Mouse (Mus musculus): ENCODE data around the gene Hdlbp.

DNA sequence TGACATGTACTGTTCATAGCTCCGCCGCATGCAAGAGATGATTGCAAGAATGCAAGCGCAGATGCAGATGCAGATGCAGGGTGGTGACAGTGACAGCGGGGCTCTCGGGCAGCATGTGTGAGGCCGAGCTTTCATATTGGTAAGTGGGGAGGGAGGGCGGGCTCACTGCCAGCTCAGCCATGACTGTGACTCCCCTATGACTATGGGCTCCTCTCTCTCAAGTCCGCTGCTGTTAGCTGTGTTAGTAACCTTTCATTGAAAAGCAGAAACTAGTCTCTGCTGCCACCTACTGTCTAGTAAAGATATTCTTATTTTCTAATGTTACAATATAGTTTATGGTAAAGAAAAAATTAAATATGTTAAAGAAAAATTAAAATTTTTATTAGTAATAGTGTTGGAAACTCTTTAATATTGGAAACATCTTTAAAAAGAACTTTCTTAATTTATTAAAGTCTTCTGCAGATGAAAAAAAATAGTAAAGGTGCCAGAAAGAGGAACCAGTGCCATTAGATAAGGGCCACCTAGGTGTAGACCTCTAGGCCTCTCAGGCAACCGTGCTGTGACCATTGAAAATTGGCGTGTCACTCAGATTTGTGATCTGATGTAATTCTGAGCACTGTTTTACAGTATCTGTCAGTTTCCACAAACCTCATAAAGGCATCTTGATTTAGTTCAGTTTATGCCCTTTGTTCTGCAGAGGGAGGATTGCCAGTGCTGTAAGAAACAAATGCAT is 28.5 kb upstream of the Hdlbp start:
- TF ChIP-seq GATA1 (IDR thresholded peaks at IDR 0.05; ENCODE audit: borderline replicate concordance, low read length) (no peak), FLI1 (IDR thresholded peaks at IDR 0.05; ENCODE audit: low read length) (no peak)

Data from megakaryocyte, embryonic 14.5 days (primary cell).